Mouse (Mus musculus) thymus, postnatal 36 days (tissue): ENCODE data around the gene Usp5.
"Not testable (repeated sequence)": the region's sequence is repeated elsewhere in the genome, so short reads cannot be mapped to it uniquely, and the experiment has no call there.

ENCODE experiments used
- DNase-seq, 2 experiments: peaks; one replicate each; pipeline ENCODE4 v3.0.0; 2022; ENCODE audit warnings: mixed read lengths in 2 of 2

The Usp5 gene

GRCm38 (mm10) chr6:124840241-124841167, 11.2 kb upstream of the Usp5 start, which contains the start of gene Gnb3:
TSS of gene Gnb3 (minus strand) at chr6:124840275.
- no peak for DNase-seq

- no peak for DNase-seq
These were observed 10.5 kb upstream of the Usp5 start for GRCm38 (mm10) chr6:124839805-124840204.

- no peak for DNase-seq
These were observed 7.1 kb upstream of the Usp5 start for GRCm38 (mm10) chr6:124836411-124836810.

GRCm38 (mm10) chr6:124835531-124835930, 6.2 kb upstream of the Usp5 start:
- DNase-seq = no peak

GRCm38 (mm10) chr6:124834512-124835081, 5.3 kb upstream of the Usp5 start:
- no peak for DNase-seq

GRCm38 (mm10) chr6:124831649-124832048, 2.4 kb upstream of the Usp5 start:
- no peak for DNase-seq

- DNase-seq = not testable (repeated sequence)
These were observed 1.9 kb upstream of the Usp5 start for GRCm38 (mm10) chr6:124831199-124831598.

- peak; percentile 87 to 93 for DNase-seq
These were observed 766 bp upstream of the Usp5 start for GRCm38 (mm10) chr6:124829799-124830700.

GRCm38 (mm10) chr6:124828101-124828592, 1.1 kb downstream of the Usp5 start:
- DNase-seq = peak; percentile 21 to 60

GRCm38 (mm10) chr6:124822049-124822448, 7.2 kb downstream of the Usp5 start:
- no peak for DNase-seq

GRCm38 (mm10) chr6:124820891-124821290, 8.4 kb downstream of the Usp5 start:
- no peak for DNase-seq

GRCm38 (mm10) chr6:124817971-124818370, 11.3 kb downstream of the Usp5 start:
- no peak for DNase-seq

GRCm38 (mm10) chr6:124817563-124817962, 11.7 kb downstream of the Usp5 start:
- no peak for DNase-seq

GRCm38 (mm10) chr6:124817125-124817524, 12.2 kb downstream of the Usp5 start:
- no peak for DNase-seq

- DNase-seq = no peak
These were observed 12.7 kb downstream of the Usp5 start for GRCm38 (mm10) chr6:124816611-124817010.

GRCm38 (mm10) chr6:124814858-124815774, 14.2 kb downstream of the Usp5 start:
- no peak for DNase-seq

- DNase-seq = no peak
These were observed 14.8 kb downstream of the Usp5 start for GRCm38 (mm10) chr6:124814448-124814847.

- DNase-seq = peak; percentile 81 to 82
These were observed 15.4 kb downstream of the Usp5 start, which contains the start of gene Tpi1 for GRCm38 (mm10) chr6:124813933-124814332. TSS of gene Tpi1 (minus strand) at chr6:124814296.

- peak; percentile 67 to 78 for DNase-seq
These were observed 15.8 kb downstream of the Usp5 start for GRCm38 (mm10) chr6:124813496-124813895.

- DNase-seq = no peak
These were observed 16.4 kb downstream of the Usp5 start for GRCm38 (mm10) chr6:124812848-124813247.
